Mouse (Mus musculus) kidney, adult 2 months (tissue): ENCODE data around the gene Gm8247. TPM values are rescaled to one million over a fixed set of nuclear protein-coding genes. Genes with fewer than 3 reads are reported as not detected.
"Not testable (repeated sequence)": the region's sequence is repeated elsewhere in the genome, so short reads cannot be mapped to it uniquely, and the experiment has no call there.

Source experiments
- DNase-seq: peaks from one replicate; pipeline ENCODE4 v3.0.0; 2021
- H3K27ac ChIP-seq: fragments of 200-500 bp; 2 replicates; pipeline ENCODE4 v1.5.1; 2012; ENCODE audit warnings: low read depth, low read length, control low read depth, inconsistent platforms; ENCODE audit not compliant: insufficient read depth
- H3K27me3 ChIP-seq: fragments of 200-500 bp; replicated peaks from 2 replicates; pipeline ENCODE4 v1.6.1; 2012; ENCODE audit warnings: mild to moderate bottlenecking, moderate library complexity, low read length, inconsistent platforms; ENCODE audit not compliant: control insufficient read depth, insufficient read depth
- H3K36me3 ChIP-seq: fragments of 200-500 bp; 2 replicates; pipeline ENCODE4 v1.6.1; 2012; ENCODE audit warnings: mild to moderate bottlenecking, moderate library complexity, low read length, inconsistent platforms; ENCODE audit not compliant: control insufficient read depth, insufficient read depth
- H3K4me1 ChIP-seq: fragments of 200-500 bp; 2 replicates; pipeline ENCODE4 v1.6.1; 2011; ENCODE audit warnings: low read length; ENCODE audit not compliant: control insufficient read depth, insufficient read depth
- H3K4me3 ChIP-seq: fragments of 200-500 bp; 2 replicates; pipeline ENCODE4 v1.5.1; 2011; ENCODE audit warnings: mild to moderate bottlenecking, low read depth, low read length, control low read depth; ENCODE audit not compliant: insufficient read depth
- WGBS: fragments of 180-500 bp; shearing (Covaris S2); methylation state at CpG from one replicate; pipeline ENCODE4 v1.1.7; 2018; 5-methylcytosine and 5-hydroxymethylcytosine counted together
- polyA plus RNA-seq: library from polyadenylated mRNA; depleted of rRNA; stranded (reverse); fragments of >200 nt; gene quantifications from 2 replicates; pipeline ENCODE4 v1.2.3, GENCODE M21; 2012; rRNA removed

The Gm8247 gene
- not detected in 2 replicates for polyA plus RNA-seq

DNA sequence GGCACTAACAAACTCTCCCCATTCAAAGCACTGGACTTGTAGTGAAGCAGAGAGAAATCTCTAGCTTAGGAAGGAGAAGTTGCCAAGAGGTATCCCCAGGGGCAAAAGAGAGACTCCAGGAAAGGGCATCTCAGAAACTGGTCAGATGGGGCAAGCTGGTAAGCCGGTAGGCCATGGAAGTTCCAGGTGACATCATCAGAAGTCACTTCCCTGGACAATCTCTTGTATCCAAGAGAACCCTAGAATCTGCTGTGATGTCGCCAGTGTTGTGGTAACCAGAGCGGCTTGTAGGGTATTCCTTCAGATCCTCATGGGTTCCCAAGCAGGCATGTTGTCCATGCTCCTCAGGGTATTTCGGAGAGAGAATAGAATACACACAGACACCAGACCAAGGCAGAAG is at the start of gene Gm8247:
Gm8247 (plus strand) TSS at position 301 of the 400 bp plus-strand sequence.
- not testable (repeated sequence) for H3K4me3 ChIP-seq, H3K27me3 ChIP-seq, H3K27ac ChIP-seq, H3K36me3 ChIP-seq, DNase-seq, H3K4me1 ChIP-seq
- 92% methylated on average over 4 of the region's 4 CpGs for WGBS

DNA sequence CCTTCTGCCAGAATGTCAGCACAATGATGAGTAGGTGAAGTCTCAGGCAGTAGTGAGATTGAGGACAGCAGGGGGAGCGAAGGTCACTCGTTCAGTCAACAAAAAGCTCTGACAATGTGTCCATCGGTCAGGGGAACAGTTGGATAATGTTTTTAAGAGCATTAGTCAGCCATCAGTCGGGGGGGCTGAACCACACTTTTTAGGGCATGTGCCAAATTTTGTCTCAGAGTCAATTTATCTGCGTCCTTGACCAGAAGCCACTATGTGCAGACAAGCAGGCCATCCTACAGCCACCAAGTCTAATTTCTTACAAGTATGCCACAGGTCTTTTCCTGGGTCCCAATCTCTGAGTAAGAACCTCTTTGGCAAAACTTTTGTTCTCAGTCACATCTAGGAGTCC is 35.0 kb upstream of the Gm8247 start:
- not testable (repeated sequence) for H3K27ac ChIP-seq, H3K36me3 ChIP-seq, H3K4me1 ChIP-seq, DNase-seq, H3K4me3 ChIP-seq, H3K27me3 ChIP-seq
- WGBS, result 77% methylated on average over 5 of the region's 5 CpGs

GRCm38 (mm10) chr14:44591765-44592164 is 8.8 kb downstream of the Gm8247 start:
- WGBS, result 64% methylated on average over 2 of the region's 2 CpGs
- H3K27me3 ChIP-seq, H3K27ac ChIP-seq, H3K36me3 ChIP-seq, H3K4me3 ChIP-seq, H3K4me1 ChIP-seq: not testable (repeated sequence)
- DNase-seq, result peak; percentile 4

GRCm38 (mm10) chr14:44627737-44628136 is 44.8 kb downstream of the Gm8247 start, which contains the start of gene Gm5624:
Gm5624 (minus strand) TSS chr14:44627938.
- H3K4me3 ChIP-seq, H3K27ac ChIP-seq, H3K36me3 ChIP-seq, DNase-seq, H3K27me3 ChIP-seq, H3K4me1 ChIP-seq: not testable (repeated sequence)
- 72% methylated on average over 4 of the region's 4 CpGs for WGBS

Other genes starting within 250 kb of the Gm8247 start
- gene Gm5930, start 244.6 kb upstream of the Gm8247 start, polyA plus RNA-seq, result not detected in 2 replicates
- gene Gm8229, start 217.8 kb upstream of the Gm8247 start, polyA plus RNA-seq, result not detected in 2 replicates
- not detected in 2 replicates for gene Gm3371, start 172.5 kb upstream of the Gm8247 start, polyA plus RNA-seq
- not detected in 2 replicates for gene Gm8232, start 149.5 kb upstream of the Gm8247 start, polyA plus RNA-seq
- not detected in 2 replicates for gene BC061237, start 90.7 kb upstream of the Gm8247 start, polyA plus RNA-seq
- gene Gm17093, start 64.9 kb upstream of the Gm8247 start, polyA plus RNA-seq, result not detected in 2 replicates
- gene Gm5624, start 44.8 kb downstream of the Gm8247 start, polyA plus RNA-seq, result not detected in 2 replicates
- not detected in 2 replicates for gene Gm8257, start 123.3 kb downstream of the Gm8247 start, polyA plus RNA-seq
- gene Gm8267, start 167.2 kb downstream of the Gm8247 start, polyA plus RNA-seq, result not detected in 2 replicates